Mouse (Mus musculus) gastrocnemius, postnatal 36 days (tissue): ENCODE data around the gene 4930562C15Rik. TPM values are rescaled to one million over a fixed set of nuclear protein-coding genes. Genes with fewer than 3 reads are reported as not detected.

Experiments
- DNase-seq, 2 experiments: peaks; one replicate each; pipeline ENCODE4 v3.0.0; 2022
- intact Hi-C: fragments of 180-260 bp; cut with DNase I; formaldehyde crosslinking; loops from one replicate; pipeline ENCODE4 v1.15.1; 2025
- total RNA-seq, 2 experiments: library from RNA; stranded (reverse); gene quantifications; 2 replicates each; pipeline ENCODE4 v1.2.3; 2021

Gene 4930562C15Rik
- total RNA-seq, 2 experiments from 2014 or later: not detected

- intact Hi-C loops: loop anchor here (2.0 kb wide), 1 partner anchor 35 kb away; no protein-coding TSS in a partner anchor
- no peak for DNase-seq
These were observed 76.9 kb downstream of the 4930562C15Rik start for GRCm38 (mm10) chr16:4912074-4912648.

GRCm38 (mm10) chr16:4912907-4913782, 77.9 kb downstream of the 4930562C15Rik start:
- DNase-seq: no peak
- intact Hi-C loops: loop anchor here (2.0 kb wide), 1 partner anchor 36 kb away; no protein-coding TSS in a partner anchor

GRCm38 (mm10) chr16:4913783-4914735, 78.8 kb downstream of the 4930562C15Rik start:
- intact Hi-C loops: loop anchor here (2.0 kb wide), 1 partner anchor 37 kb away; no protein-coding TSS in a partner anchor
- DNase-seq: peak; percentile 70 to 81

GRCm38 (mm10) chr16:4915931-4916330, 80.7 kb downstream of the 4930562C15Rik start:
- intact Hi-C loops: no loop called here
- DNase-seq: no peak

- DNase-seq: no peak
- intact Hi-C loops: no loop called here
These were observed 81.4 kb downstream of the 4930562C15Rik start for GRCm38 (mm10) chr16:4916608-4917007.

Other genes with a start within 250 kb of the 4930562C15Rik start
- 1 to 10 TPM; 5.9 to 7.0 TPM for gene Glis2, start 240.7 kb upstream of the 4930562C15Rik start, total RNA-seq
- 10 to 100 TPM; 87.0 to 91.6 TPM for gene Pam16, start 210.4 kb upstream of the 4930562C15Rik start, total RNA-seq
- 1 to 10 TPM; 3.8 to 4.0 TPM for gene Vasn, start 195.5 kb upstream of the 4930562C15Rik start, total RNA-seq
- gene Dnaja3, start 195.4 kb upstream of the 4930562C15Rik start, total RNA-seq: 10 to 100 TPM; 90.1 TPM
- 10 to 100 TPM; 13.1 to 15.2 TPM for gene Coro7, start 155.6 kb upstream of the 4930562C15Rik start, total RNA-seq
- gene Nmral1, start 116.1 kb upstream of the 4930562C15Rik start, total RNA-seq: 1 to 10 TPM; 2.8 to 3.0 TPM
- 10 to 100 TPM; 31.5 to 35.3 TPM for gene Hmox2, start 109.1 kb upstream of the 4930562C15Rik start, total RNA-seq
- gene Cdip1, start 45.1 kb upstream of the 4930562C15Rik start, total RNA-seq: 10 to 100 TPM; 63.2 to 80.0 TPM
- 10 to 100 TPM; 31.9 to 38.9 TPM for gene Ubald1, start 44.9 kb downstream of the 4930562C15Rik start, total RNA-seq
- gene Mgrn1, start 50.8 kb downstream of the 4930562C15Rik start, total RNA-seq: 10 to 100 TPM; 49.4 to 52.7 TPM
- gene Nudt16l1, start 103.3 kb downstream of the 4930562C15Rik start, total RNA-seq: 10 to 100 TPM; 12.4 to 12.8 TPM
- 10 to 100 TPM; 12.5 to 13.2 TPM for gene Anks3, start 128.8 kb downstream of the 4930562C15Rik start, total RNA-seq
- not detected for gene Sept12, start 162.4 kb downstream of the 4930562C15Rik start, total RNA-seq
- gene Smim22, start 171.9 kb downstream of the 4930562C15Rik start, total RNA-seq: not detected
- 1 to 10 TPM; 4.8 to 7.0 TPM for gene Rogdi, start 178.1 kb downstream of the 4930562C15Rik start, total RNA-seq
- gene Glyr1, start 214.4 kb downstream of the 4930562C15Rik start, total RNA-seq: 10 to 100 TPM; 31.5 to 31.9 TPM
- 10 to 100 TPM; 22.6 to 23.5 TPM for gene Ubn1, start 214.6 kb downstream of the 4930562C15Rik start, total RNA-seq